Mouse (Mus musculus): ENCODE results near the gene Vmn1r101. TPM values are rescaled to one million over a fixed set of nuclear protein-coding genes. Genes with fewer than 3 reads are reported as not detected.
"Not testable (repeated sequence)": the region's sequence is repeated elsewhere in the genome, so short reads cannot be mapped to it uniquely, and the experiment has no call there.

Gene Vmn1r101
- polyA plus RNA-seq (2014; fragmentation: Nextera tagmentation; extraction: Ambion mirVana) = not detected in 2 replicates

GRCm38 (mm10) chr7:20442493-20442892, at the start of gene Vmn1r101:
Vmn1r101 (minus strand) TSS chr7:20442593.
- ATAC-seq (ENCODE audit: low FRiP score); H3K9ac ChIP-seq (ENCODE audit: low read length); H3K9me3 ChIP-seq (ENCODE audit: control insufficient read depth, low read length); H3K27me3 ChIP-seq (ENCODE audit: control insufficient read depth, insufficient read depth, low read length); H3K4me1 ChIP-seq (ENCODE audit: control insufficient read depth, insufficient read depth, low read length); H3K36me3 ChIP-seq (ENCODE audit: control insufficient read depth, insufficient read depth, low read length); DNase-seq (ENCODE audit: low spot score, missing footprints); H3K27ac ChIP-seq (ENCODE audit: low read depth, low read length); H3K4me2 ChIP-seq; H3K4me3 ChIP-seq (ENCODE audit: low read depth, low read length): not testable (repeated sequence)
- WGBS = no CpG with 5 or more reads among the region's 2 CpGs

- H3K4me3 ChIP-seq (ENCODE audit: low read depth, low read length); H3K9ac ChIP-seq (ENCODE audit: low read length); DNase-seq (ENCODE audit: low spot score, missing footprints); H3K36me3 ChIP-seq (ENCODE audit: control insufficient read depth, insufficient read depth, low read length); H3K27ac ChIP-seq (ENCODE audit: low read depth, low read length); ATAC-seq (ENCODE audit: low FRiP score); H3K4me2 ChIP-seq; H3K27me3 ChIP-seq (ENCODE audit: control insufficient read depth, insufficient read depth, low read length); H3K9me3 ChIP-seq (ENCODE audit: control insufficient read depth, low read length); H3K4me1 ChIP-seq (ENCODE audit: control insufficient read depth, insufficient read depth, low read length): not testable (repeated sequence)
- WGBS = no CpG with 5 or more reads among the region's 5 CpGs
These were observed 32.4 kb upstream of the Vmn1r101 start, which contains the start of gene Gm10670 for GRCm38 (mm10) chr7:20474825-20475224. Gm10670 (minus strand) TSS chr7:20474925.

GRCm38 (mm10) chr7:20417642-20418041, 24.8 kb downstream of the Vmn1r101 start, which contains the start of gene Vmn1r100:
Vmn1r100 (plus strand) TSS chr7:20417942.
- H3K27ac ChIP-seq (ENCODE audit: low read depth, low read length); H3K9me3 ChIP-seq (ENCODE audit: control insufficient read depth, low read length); H3K27me3 ChIP-seq (ENCODE audit: control insufficient read depth, insufficient read depth, low read length); ATAC-seq (ENCODE audit: low FRiP score); H3K4me3 ChIP-seq (ENCODE audit: low read depth, low read length); H3K9ac ChIP-seq (ENCODE audit: low read length); H3K4me1 ChIP-seq (ENCODE audit: control insufficient read depth, insufficient read depth, low read length); H3K36me3 ChIP-seq (ENCODE audit: control insufficient read depth, insufficient read depth, low read length); DNase-seq (ENCODE audit: low spot score, missing footprints); H3K4me2 ChIP-seq: not testable (repeated sequence)
- no CpG with 5 or more reads among the region's 3 CpGs for WGBS

Other genes with a start within 250 kb of the Vmn1r101 start
- gene Vmn1r95, start 248.9 kb downstream of the Vmn1r101 start, polyA plus RNA-seq (2014; fragmentation: Nextera tagmentation; extraction: Ambion mirVana) = not detected in 2 replicates
- gene Gm6164, start 237.0 kb downstream of the Vmn1r101 start, polyA plus RNA-seq (2014; fragmentation: Nextera tagmentation; extraction: Ambion mirVana) = not detected in 2 replicates
- gene Gm4498, start 208.8 kb downstream of the Vmn1r101 start, polyA plus RNA-seq (2014; fragmentation: Nextera tagmentation; extraction: Ambion mirVana) = not detected in 2 replicates
- gene Gm5890, start 179.8 kb downstream of the Vmn1r101 start, polyA plus RNA-seq (2014; fragmentation: Nextera tagmentation; extraction: Ambion mirVana) = not detected in 2 replicates
- not detected in 2 replicates for gene Gm4133, start 108.5 kb downstream of the Vmn1r101 start, polyA plus RNA-seq (2014; fragmentation: Nextera tagmentation; extraction: Ambion mirVana)
- not detected in 2 replicates for gene Gm5728, start 67.2 kb downstream of the Vmn1r101 start, polyA plus RNA-seq (2014; fragmentation: Nextera tagmentation; extraction: Ambion mirVana)
- gene Vmn1r100, start 24.7 kb downstream of the Vmn1r101 start, polyA plus RNA-seq (2014; fragmentation: Nextera tagmentation; extraction: Ambion mirVana) = not detected in 2 replicates
- gene Gm10670, start 32.3 kb upstream of the Vmn1r101 start, polyA plus RNA-seq (2014; fragmentation: Nextera tagmentation; extraction: Ambion mirVana) = not detected in 2 replicates
- not detected in 2 replicates for gene Vmn1r103, start 67.9 kb upstream of the Vmn1r101 start, polyA plus RNA-seq (2014; fragmentation: Nextera tagmentation; extraction: Ambion mirVana)
- not detected in 2 replicates for gene Vmn1r104, start 91.2 kb upstream of the Vmn1r101 start, polyA plus RNA-seq (2014; fragmentation: Nextera tagmentation; extraction: Ambion mirVana)
- gene Gm5726, start 103.2 kb upstream of the Vmn1r101 start, polyA plus RNA-seq (2014; fragmentation: Nextera tagmentation; extraction: Ambion mirVana) = not detected in 2 replicates
- not detected in 2 replicates for gene Gm4141, start 133.6 kb upstream of the Vmn1r101 start, polyA plus RNA-seq (2014; fragmentation: Nextera tagmentation; extraction: Ambion mirVana)
- not detected in 2 replicates for gene Gm4513, start 156.4 kb upstream of the Vmn1r101 start, polyA plus RNA-seq (2014; fragmentation: Nextera tagmentation; extraction: Ambion mirVana)
- not detected in 2 replicates for gene Vmn1r107, start 226.3 kb upstream of the Vmn1r101 start, polyA plus RNA-seq (2014; fragmentation: Nextera tagmentation; extraction: Ambion mirVana)